Mouse (Mus musculus) lung, adult 2 months (tissue): ENCODE data around the gene Mr1.

Source experiments
- CTCF ChIP-seq: fragments of 200-500 bp; IDR thresholded peaks from 2 replicates; pipeline ENCODE4 v1.5.1; 2011; ENCODE audit warnings: mild to moderate bottlenecking, low read length, control low read depth; ENCODE audit not compliant: insufficient read depth
- POLR2A ChIP-seq: fragments of 200-500 bp; IDR thresholded peaks from 2 replicates; pipeline ENCODE4 v1.6.1; 2011; ENCODE audit warnings: low read depth, mild to moderate bottlenecking, control low read depth, low read length, borderline replicate concordance; ENCODE audit errors: extremely low read depth

GRCm38 (mm10) chr1:155184191-155184590 lies 37.6 kb upstream of the Mr1 start:
- no peak for TF ChIP-seq POLR2A
- TF ChIP-seq CTCF, result no peak
